Mouse (Mus musculus) intestine, embryonic 16.5 days (tissue): ENCODE data around the gene Stip1. TPM values are rescaled to one million over a fixed set of nuclear protein-coding genes. Genes with fewer than 3 reads are reported as not detected.
"Not testable (repeated sequence)": the region's sequence is repeated elsewhere in the genome, so short reads cannot be mapped to it uniquely, and the experiment has no call there.

Experiments
- ATAC-seq: fragments of 200-750 bp; cut with Nextera tagmentation; 2 replicates; pipeline ENCODE4 v1.8.0; 2017; ENCODE audit warnings: moderate TSS enrichment, moderate library complexity
- H3K27ac ChIP-seq: fragments of 300-500 bp; sonication (generic); 2 replicates; pipeline ENCODE4 v1.5.1; 2014; ENCODE audit warnings: mild to moderate bottlenecking, low read length
- H3K27me3 ChIP-seq: fragments of 300-500 bp; sonication (generic); replicated peaks from 2 replicates; pipeline ENCODE4 v1.6.1; 2014; ENCODE audit warnings: low read length, control low read depth, mixed read lengths; ENCODE audit not compliant: control insufficient read depth, insufficient read depth
- H3K36me3 ChIP-seq: fragments of 300-500 bp; sonication (generic); 2 replicates; pipeline ENCODE4 v1.6.1; 2014; ENCODE audit warnings: low read length, control low read depth; ENCODE audit not compliant: control insufficient read depth, insufficient read depth
- H3K4me1 ChIP-seq: fragments of 300-500 bp; sonication (generic); 2 replicates; pipeline ENCODE4 v1.6.1; 2014; ENCODE audit warnings: low read length, control low read depth, mixed read lengths; ENCODE audit not compliant: control insufficient read depth, insufficient read depth
- H3K4me2 ChIP-seq: fragments of 300-500 bp; sonication (generic); 2 replicates; pipeline ENCODE4 v1.6.1; 2014; ENCODE audit warnings: low read depth, low read length, control low read depth
- H3K4me3 ChIP-seq: fragments of 300-500 bp; sonication (generic); 2 replicates; pipeline ENCODE4 v1.5.1; 2014; ENCODE audit warnings: mild to moderate bottlenecking, low read length
- H3K9ac ChIP-seq: fragments of 300-500 bp; sonication (generic); 2 replicates; pipeline ENCODE4 v1.6.1; 2014; ENCODE audit warnings: low read depth, low read length
- H3K9me3 ChIP-seq: fragments of 300-500 bp; sonication (generic); 2 replicates; pipeline ENCODE4 v1.6.1; 2016; ENCODE audit warnings: low read length, control low read depth; ENCODE audit not compliant: control insufficient read depth
- WGBS: fragments of 180-500 bp; shearing (Covaris S2); extraction: QIAGEN DNeasy Blood & Tissue Kit; methylation state at CpG from one replicate; pipeline ENCODE4 v1.1.7; 2014; 5-methylcytosine and 5-hydroxymethylcytosine counted together
- polyA plus RNA-seq: library from polyadenylated mRNA; unstranded; fragments of >200 nt; fragmentation: Nextera tagmentation; extraction: Ambion mirVana; gene quantifications from 2 replicates; pipeline ENCODE4 v1.2.1, GENCODE M21; 2015

The Stip1 gene
- polyA plus RNA-seq = 194 and 208 TPM in 2 replicates

GRCm38 (mm10) chr19:7039841-7040636 lies at the start of gene Stip1:
Gene Stip1 (minus strand): TSS chr19:7039967.
- WGBS = under 1% methylated on average over 49 of the region's 49 CpGs
- H3K9me3 ChIP-seq = no peaks in the 10 kb centered on the region
- ATAC-seq = peak; percentile 99
- H3K9ac ChIP-seq = peak within 1 kb of the TSS; percentile 96
- H3K4me1 ChIP-seq = peaks cover 19% of the 10 kb centered on the region
- H3K27me3 ChIP-seq = no peaks in the 10 kb centered on the region
- H3K4me3 ChIP-seq = peak within 1 kb of the TSS; percentile 78
- H3K36me3 ChIP-seq = no peaks in the 10 kb centered on the region; the same call in 1 of the 2 replicates
- H3K27ac ChIP-seq = peak within 1 kb of the TSS; percentile 84
- H3K4me2 ChIP-seq = peak within 1 kb of the TSS; percentile 86

- 78% methylated on average over 5 of the region's 5 CpGs for WGBS
- Histone ChIP-seq H3K27me3 (peaks cover 20% of the 10 kb centered on the region), H3K4me1 (0 out of 2 replicates have a peak, but pooled peaks cover 5% of the 10 kb centered on the region)
Observed at GRCm38 (mm10) chr19:7089050-7089449, 49.3 kb upstream of the Stip1 start.

GRCm38 (mm10) chr19:7088558-7088957 lies 48.8 kb upstream of the Stip1 start:
- no peak overlapping the region for H3K4me2 ChIP-seq
- H3K4me1 ChIP-seq = 0 out of 2 replicates have a peak, but pooled peaks cover 5% of the 10 kb centered on the region
- peaks cover 23% of the 10 kb centered on the region for H3K27me3 ChIP-seq
- no peak overlapping the region for H3K4me3 ChIP-seq
- H3K27ac ChIP-seq = no peak overlapping the region
- no peaks in the 10 kb centered on the region for H3K36me3 ChIP-seq
- no peak for ATAC-seq
- H3K9me3 ChIP-seq = no peaks in the 10 kb centered on the region
- WGBS = 34% methylated on average over 9 of the region's 9 CpGs
- H3K9ac ChIP-seq = no peak overlapping the region

More at GRCm38 (mm10) chr19:7089050-7089449, 49.3 kb upstream of the Stip1 start:
- H3K4me3 ChIP-seq = no peak overlapping the region
- H3K9me3 ChIP-seq = no peaks in the 10 kb centered on the region
- ATAC-seq = no peak
- H3K27ac ChIP-seq = no peak overlapping the region
- no peak overlapping the region for H3K4me2 ChIP-seq
- no peak overlapping the region for H3K9ac ChIP-seq
- no peaks in the 10 kb centered on the region for H3K36me3 ChIP-seq

GRCm38 (mm10) chr19:7084734-7085133 lies 45.0 kb upstream of the Stip1 start:
- no peak overlapping the region for H3K4me3 ChIP-seq
- WGBS = 52% methylated on average over 15 of the region's 15 CpGs
- no peaks in the 10 kb centered on the region for H3K4me1 ChIP-seq
- no peaks in the 10 kb centered on the region for H3K36me3 ChIP-seq
- H3K27ac ChIP-seq = no peak overlapping the region
- no peaks in the 10 kb centered on the region for H3K9me3 ChIP-seq
- H3K27me3 ChIP-seq = peaks cover 25% of the 10 kb centered on the region
- H3K9ac ChIP-seq = no peak overlapping the region
- no peak overlapping the region for H3K4me2 ChIP-seq
- no peak for ATAC-seq

GRCm38 (mm10) chr19:7083035-7083794 lies 43.4 kb upstream of the Stip1 start:
- 56% methylated on average over 14 of the region's 14 CpGs for WGBS
- H3K27me3 ChIP-seq = peaks cover 17% of the 10 kb centered on the region
- ATAC-seq = no peak
- no peak overlapping the region for H3K9ac ChIP-seq
- no peak overlapping the region for H3K27ac ChIP-seq
- no peaks in the 10 kb centered on the region for H3K4me1 ChIP-seq
- no peaks in the 10 kb centered on the region for H3K36me3 ChIP-seq
- H3K9me3 ChIP-seq = no peaks in the 10 kb centered on the region
- H3K4me2 ChIP-seq = no peak overlapping the region
- no peak overlapping the region for H3K4me3 ChIP-seq

GRCm38 (mm10) chr19:7081516-7082266 lies 41.9 kb upstream of the Stip1 start:
- no peaks in the 10 kb centered on the region for H3K36me3 ChIP-seq
- WGBS = 50% methylated on average over 7 of the region's 7 CpGs
- H3K4me3 ChIP-seq = no peak overlapping the region
- H3K27me3 ChIP-seq = peaks cover 14% of the 10 kb centered on the region; the same call in 1 of the 2 replicates
- no peak for ATAC-seq
- H3K9ac ChIP-seq = no peak overlapping the region
- H3K4me2 ChIP-seq = no peak overlapping the region
- no peaks in the 10 kb centered on the region for H3K4me1 ChIP-seq
- no peak overlapping the region for H3K27ac ChIP-seq
- no peaks in the 10 kb centered on the region for H3K9me3 ChIP-seq

GRCm38 (mm10) chr19:7078271-7078670 lies 38.5 kb upstream of the Stip1 start:
- Histone ChIP-seq H3K27me3 (0 out of 2 replicates have a peak, but pooled peaks cover 3% of the 10 kb centered on the region), H3K9ac (no peak overlapping the region), H3K4me2 (no peak overlapping the region), H3K36me3 (no peaks in the 10 kb centered on the region), H3K9me3 (no peaks in the 10 kb centered on the region), H3K4me1 (no peaks in the 10 kb centered on the region), H3K4me3 (no peak overlapping the region), H3K27ac (no peak overlapping the region)
- 89% methylated on average over 7 of the region's 7 CpGs for WGBS
- ATAC-seq = no peak

GRCm38 (mm10) chr19:7077666-7078065 lies 37.9 kb upstream of the Stip1 start:
- Histone ChIP-seq H3K9ac (no peak overlapping the region), H3K9me3 (no peaks in the 10 kb centered on the region), H3K4me2 (no peak overlapping the region), H3K36me3 (no peaks in the 10 kb centered on the region), H3K27ac (no peak overlapping the region), H3K4me3 (no peak overlapping the region), H3K4me1 (no peaks in the 10 kb centered on the region), H3K27me3 (0 out of 2 replicates have a peak, but pooled peaks cover 2% of the 10 kb centered on the region)
- no peak for ATAC-seq
- WGBS = 63% methylated on average over 9 of the region's 9 CpGs

GRCm38 (mm10) chr19:7075336-7075735 lies 35.6 kb upstream of the Stip1 start:
- not testable (repeated sequence) for H3K4me2 ChIP-seq, H3K27ac ChIP-seq, H3K9me3 ChIP-seq, H3K36me3 ChIP-seq, ATAC-seq, H3K9ac ChIP-seq, H3K27me3 ChIP-seq, H3K4me3 ChIP-seq, H3K4me1 ChIP-seq
- WGBS = 69% methylated on average over 11 of the region's 11 CpGs
